Mouse (Mus musculus) heart, embryonic 11.5 days (tissue): ENCODE data around the gene Gpr171. TPM values are rescaled to one million over a fixed set of nuclear protein-coding genes. Genes with fewer than 3 reads are reported as not detected.

ENCODE experiments used
- ATAC-seq: fragments of 200-750 bp; cut with Nextera tagmentation; replicated peaks from 2 replicates; pipeline ENCODE4 v1.8.0; 2017; ENCODE audit warnings: moderate library complexity; ENCODE audit not compliant: insufficient number of reproducible peaks, low FRiP score, low TSS enrichment
- H3K27ac ChIP-seq: fragments of 300-500 bp; sonication (generic); 2 replicates; pipeline ENCODE4 v1.5.1; 2014; ENCODE audit warnings: mild to moderate bottlenecking, low read depth, low read length
- H3K27me3 ChIP-seq: fragments of 300-500 bp; sonication (generic); 2 replicates; pipeline ENCODE4 v1.6.1; 2014; ENCODE audit warnings: mild to moderate bottlenecking, low read length, mixed read lengths; ENCODE audit not compliant: control insufficient read depth, insufficient read depth
- H3K36me3 ChIP-seq: fragments of 300-500 bp; sonication (generic); 2 replicates; pipeline ENCODE4 v1.6.1; 2014; ENCODE audit warnings: mild to moderate bottlenecking, low read length, moderate library complexity, mixed read lengths; ENCODE audit not compliant: control insufficient read depth, insufficient read depth
- H3K4me1 ChIP-seq: fragments of 300-500 bp; sonication (generic); 2 replicates; pipeline ENCODE4 v1.6.1; 2014; ENCODE audit warnings: low read length; ENCODE audit not compliant: control insufficient read depth, insufficient read depth
- H3K4me2 ChIP-seq: fragments of 300-500 bp; sonication (generic); 2 replicates; pipeline ENCODE4 v1.6.1; 2014; ENCODE audit warnings: mild to moderate bottlenecking, moderate library complexity
- H3K4me3 ChIP-seq: fragments of 300-500 bp; sonication (generic); 2 replicates; pipeline ENCODE4 v1.5.1; 2014; ENCODE audit warnings: low read depth, low read length
- H3K9ac ChIP-seq: fragments of 300-500 bp; sonication (generic); 2 replicates; pipeline ENCODE4 v1.6.1; 2014; ENCODE audit warnings: mild to moderate bottlenecking, low read depth, low read length, moderate library complexity
- H3K9me3 ChIP-seq: fragments of 300-500 bp; sonication (generic); replicated peaks from 2 replicates; pipeline ENCODE4 v1.6.1; 2016; ENCODE audit warnings: low read length; ENCODE audit not compliant: control insufficient read depth
- WGBS: fragments of 180-500 bp; shearing (Covaris S2); extraction: QIAGEN DNeasy Blood & Tissue Kit; methylation state at CpG from one replicate; pipeline ENCODE4 v1.1.7; 2014; ENCODE audit not compliant: insufficient replicate concordance; 5-methylcytosine and 5-hydroxymethylcytosine counted together
- polyA plus RNA-seq: library from polyadenylated mRNA; unstranded; fragments of >200 nt; fragmentation: Nextera tagmentation; extraction: Ambion mirVana; gene quantifications from 2 replicates; pipeline ENCODE4 v1.2.1, GENCODE M21; 2014

Gpr171 gene
- polyA plus RNA-seq, 1 experiment from 2014 or later, result 1.3 TPM

GRCm38 (mm10) chr3:59054834-59055535 lies 46.6 kb downstream of the Gpr171 start:
- Histone ChIP-seq H3K27ac (no peak overlapping the region), H3K4me3 (no peak overlapping the region), H3K9me3 (no peaks in the 10 kb centered on the region), H3K36me3 (no peaks in the 10 kb centered on the region), H3K9ac (no peak overlapping the region), H3K4me2 (0 out of 2 replicates have a peak overlapping the region, but pooled peaks have one; percentile 11), H3K4me1 (peaks cover 17% of the 10 kb centered on the region), H3K27me3 (no peaks in the 10 kb centered on the region)
- 57% methylated on average over 17 of the region's 17 CpGs for WGBS
- no peak for ATAC-seq

Other genes with a start within 250 kb of the Gpr171 start
- gene Clrn1, start 216.5 kb downstream of the Gpr171 start, polyA plus RNA-seq, result 0.09 TPM in 1 of 2 replicates, not detected in the other
- gene Med12l, start 96.0 kb downstream of the Gpr171 start, polyA plus RNA-seq, result 5.5 and 6.2 TPM in 2 replicates
- gene P2ry14, start 51.8 kb upstream of the Gpr171 start, polyA plus RNA-seq, result 1.4 and 2.9 TPM in 2 replicates
- not detected in 2 replicates for gene Gpr87, start 93.3 kb upstream of the Gpr171 start, polyA plus RNA-seq
- 0.49 and 0.66 TPM in 2 replicates for gene P2ry13, start 109.1 kb upstream of the Gpr171 start, polyA plus RNA-seq
- 0.87 and 1.0 TPM in 2 replicates for gene P2ry12, start 161.1 kb upstream of the Gpr171 start, polyA plus RNA-seq
- gene Igsf10, start 242.6 kb upstream of the Gpr171 start, polyA plus RNA-seq, result 1.8 and 2.6 TPM in 2 replicates